In the genomic region with DNA sequence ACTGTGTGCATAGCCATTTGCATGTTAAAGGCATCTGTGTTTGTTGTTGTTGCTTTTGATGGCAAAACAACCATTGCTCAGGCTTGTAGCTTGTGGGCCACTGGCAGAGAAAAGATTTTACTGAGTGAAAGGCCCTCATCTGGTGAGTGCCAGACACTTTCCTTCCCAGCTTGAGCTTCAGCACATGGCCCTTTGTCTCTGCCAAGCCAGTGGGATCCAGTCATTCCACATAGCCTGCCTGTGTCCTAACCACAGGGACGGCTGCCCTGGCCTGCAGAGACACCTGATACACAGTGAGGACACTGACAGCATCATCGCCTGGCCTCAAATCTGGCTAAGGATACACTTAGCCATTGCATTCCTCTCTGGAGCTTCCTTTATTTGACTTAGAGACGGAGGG, we compare ENCODE assay signal across 14 mouse cellular contexts.
A peak's percentile ranks its signal among the peaks of the same experiment; 100 is the strongest.
DNase-seq lines count a peak whose midpoint lies in the region; ATAC-seq and TF ChIP-seq lines count a peak whose summit lies in the region.
"Had no signal": no experiment of that assay in that cellular context is flagged by ENCODE, and none has a peak within 500 bp of the region (broad histone marks: within the 10 kb centered on the region; RNA-seq: fewer than 3 reads in every experiment).

No protein-coding gene starts in this region.

- H3K4me3 ChIP-seq in liver, adult 2 months (ENCODE audit: insufficient read depth, low read depth, low read length) = no peak overlapping the region
- H3K4me3 ChIP-seq in liver, embryonic 12.5 days = no peak overlapping the region
- H3K4me3 ChIP-seq: embryonic facial prominence, embryonic 15.5 days; kidney, embryonic 15.5 days; limb, embryonic 15.5 days had no signal

- H3K4me1 ChIP-seq in liver, adult 2 months (ENCODE audit: control insufficient read depth, insufficient read depth, low read length) = peaks cover 11% of the 10 kb centered on the region; the same call in 1 of the 2 replicates
- H3K4me1 ChIP-seq in liver, embryonic 12.5 days = 0 out of 2 replicates have a peak, but pooled peaks cover 3% of the 10 kb centered on the region

- no peak for TF ChIP-seq CTCF in liver, adult 2 months (IDR thresholded peaks at IDR 0.05; ENCODE audit: low read depth, low read length)

- intact Hi-C loops in heart, postnatal 36 days (cut with DNase I) = loop anchor here (5.0 kb wide), 2 partner anchors 73 to 152 kb away; a partner anchor contains a TSS

- peaks cover 10% of the 10 kb centered on the region for H3K79me2 ChIP-seq in liver, adult 2 months (ENCODE audit: control insufficient read depth, insufficient read depth, low read length)

- no peak for ATAC-seq in liver, embryonic 12.5 days
- no peak for ATAC-seq in megakaryocyte-erythroid progenitor cell, adult 5-6 weeks (replicated peaks; ENCODE audit: low FRiP score, low TSS enrichment, poor library complexity, severe bottlenecking)

- H3K9ac ChIP-seq in liver, adult 2 months (ENCODE audit: low read depth, low read length) = no peak overlapping the region
- no peak overlapping the region for H3K9ac ChIP-seq in liver, embryonic 12.5 days
- H3K9ac ChIP-seq: embryonic facial prominence, embryonic 15.5 days; kidney, embryonic 15.5 days; limb, embryonic 15.5 days had no signal

- WGBS in liver, adult 2 months = 28% methylated on average over 3 of the region's 3 CpGs
- WGBS in liver, embryonic 12.5 days (ENCODE audit: insufficient replicate concordance) = 60% methylated on average over 3 of the region's 3 CpGs

- peak; percentile 65 to 80 for DNase-seq in cerebellum, postnatal 10 days
- DNase-seq in cerebellum, adult 18-20 months = no peak
- DNase-seq in liver, adult 2 months (ENCODE audit: extremely low read depth, low read depth, low spot score) = peak; percentile 43
- DNase-seq in gastrocnemius, adult 8-10 months (ENCODE audit: low spot score in 2 of 2) = peak; percentile 78 to 86
- peak; percentile 50 to 55 for DNase-seq in heart, postnatal 36 days
- DNase-seq in embryo, embryonic 10.5 days (ENCODE audit: low spot score) = no peak
- DNase-seq: adrenal gland, adult 2 months; right cerebral cortex, postnatal 25 days had no signal

- no peak overlapping the region for H3K4me2 ChIP-seq in liver, embryonic 12.5 days
- H3K4me2 ChIP-seq: embryonic facial prominence, embryonic 15.5 days; kidney, embryonic 15.5 days; limb, embryonic 15.5 days; midbrain, embryonic 11.5 days had no signal

- no peak for TF ChIP-seq POLR2A in liver, adult 2 months (IDR thresholded peaks at IDR 0.05; ENCODE audit: extremely low read depth, insufficient read depth, low read length)

- H3K9me3 ChIP-seq in liver, embryonic 12.5 days (replicated peaks) = no peaks in the 10 kb centered on the region
- H3K9me3 ChIP-seq: embryonic facial prominence, embryonic 15.5 days; kidney, embryonic 15.5 days; limb, embryonic 15.5 days had no signal

- H3K27ac ChIP-seq in liver, adult 2 months (replicated peaks; ENCODE audit: insufficient read depth, low read depth, low read length) = no peak overlapping the region
- H3K27ac ChIP-seq in liver, embryonic 12.5 days = no peak overlapping the region
- H3K27ac ChIP-seq: embryonic facial prominence, embryonic 15.5 days; limb, embryonic 15.5 days had no signal

- H3K36me3 ChIP-seq in liver, adult 2 months (ENCODE audit: control insufficient read depth, insufficient read depth, low read length) = peaks cover 55% of the 10 kb centered on the region
- H3K36me3 ChIP-seq in liver, embryonic 12.5 days = no peaks in the 10 kb centered on the region
- H3K36me3 ChIP-seq: kidney, embryonic 15.5 days had no signal

- no peaks in the 10 kb centered on the region for H3K27me3 ChIP-seq in liver, adult 2 months (ENCODE audit: control insufficient read depth, insufficient read depth, low read length)
- H3K27me3 ChIP-seq in liver, embryonic 12.5 days (replicated peaks) = no peaks in the 10 kb centered on the region
- H3K27me3 ChIP-seq: embryonic facial prominence, embryonic 15.5 days; kidney, embryonic 15.5 days; limb, embryonic 15.5 days had no signal

Comparison
In these comparisons a context has a peak if more than half of its experiments do, and no peak if none do; other contexts are left out.
1. DNase-seq: peak in cerebellum, postnatal 10 days (2 of 2), liver, adult 2 months (single experiment), gastrocnemius, adult 8-10 months (2 of 2) and heart, postnatal 36 days (2 of 2); none in cerebellum, adult 18-20 months (0 of 2) and embryo, embryonic 10.5 days (single experiment).